Mouse (Mus musculus): ENCODE data around the gene Lmcd1. TPM values are rescaled to one million over a fixed set of nuclear protein-coding genes. Genes with fewer than 3 reads are reported as not detected.
"Not testable (repeated sequence)": the region's sequence is repeated elsewhere in the genome, so short reads cannot be mapped to it uniquely, and the experiment has no call there.

The Lmcd1 gene
- polyA plus RNA-seq (2015; fragmentation: Nextera tagmentation; extraction: Ambion mirVana): 7.0 and 9.1 TPM in 2 replicates

DNA sequence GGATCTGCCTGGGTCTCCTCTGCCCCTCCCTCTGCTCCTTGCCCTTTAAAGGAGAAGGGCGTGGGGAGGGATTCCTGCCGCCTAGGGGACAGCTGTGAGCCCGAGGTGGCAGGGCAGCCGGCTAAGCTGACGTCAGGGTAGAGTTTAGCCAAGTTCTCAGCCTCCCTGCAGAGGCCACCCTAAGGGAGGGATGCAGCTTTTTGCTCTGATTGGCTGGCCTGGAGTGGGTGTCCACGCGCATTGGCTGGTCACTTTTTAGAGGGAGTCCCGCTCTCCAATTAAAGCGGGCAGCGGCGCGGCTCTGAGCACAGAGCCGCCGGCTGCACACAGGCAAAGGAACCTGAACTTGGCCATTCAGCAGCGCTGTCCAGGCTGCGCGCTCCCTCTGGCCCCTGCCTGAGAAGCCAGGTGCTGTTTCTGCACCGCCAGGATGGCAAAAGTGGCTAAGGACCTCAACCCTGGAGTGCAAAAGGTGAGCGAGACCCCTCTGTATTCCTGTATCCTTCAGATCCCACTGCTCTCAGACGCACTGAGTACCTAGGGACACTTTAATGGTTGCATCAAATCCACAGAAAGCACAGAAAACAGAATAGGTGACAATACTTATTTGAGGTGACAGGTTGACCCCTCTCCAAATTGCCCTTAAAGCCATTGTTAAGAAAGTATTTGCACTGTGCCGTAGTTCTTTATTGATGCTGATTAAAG, at the start of gene Lmcd1:
Lmcd1 (plus strand) TSS at position 258 of the 705 bp plus-strand sequence.
- peak within 1 kb of the TSS; percentile 81 for H3K4me2 ChIP-seq (ENCODE audit: low read length)
- no peaks in the 10 kb centered on the region for H3K36me3 ChIP-seq (ENCODE audit: control insufficient read depth, insufficient read depth, low read length)
- peak within 1 kb of the TSS; percentile 65 for H3K27ac ChIP-seq (ENCODE audit: low read length)
- H3K4me3 ChIP-seq (ENCODE audit: low read depth, low read length): peak within 1 kb of the TSS; percentile 38
- no peaks in the 10 kb centered on the region for H3K9me3 ChIP-seq (replicated peaks; ENCODE audit: control insufficient read depth, low read length, poor library complexity, severe bottlenecking)
- H3K9ac ChIP-seq (ENCODE audit: low read depth, low read length): peak within 1 kb of the TSS; percentile 40; the same call in 1 of the 2 replicates
- WGBS: 3% methylated on average over 21 of the region's 21 CpGs
- ATAC-seq: peak; percentile 95
- H3K4me1 ChIP-seq (ENCODE audit: control insufficient read depth, insufficient read depth, low read length): peaks cover 11% of the 10 kb centered on the region; the same call in 1 of the 2 replicates
- no peaks in the 10 kb centered on the region for H3K27me3 ChIP-seq (ENCODE audit: control insufficient read depth, insufficient read depth, low read depth, low read length)

DNA sequence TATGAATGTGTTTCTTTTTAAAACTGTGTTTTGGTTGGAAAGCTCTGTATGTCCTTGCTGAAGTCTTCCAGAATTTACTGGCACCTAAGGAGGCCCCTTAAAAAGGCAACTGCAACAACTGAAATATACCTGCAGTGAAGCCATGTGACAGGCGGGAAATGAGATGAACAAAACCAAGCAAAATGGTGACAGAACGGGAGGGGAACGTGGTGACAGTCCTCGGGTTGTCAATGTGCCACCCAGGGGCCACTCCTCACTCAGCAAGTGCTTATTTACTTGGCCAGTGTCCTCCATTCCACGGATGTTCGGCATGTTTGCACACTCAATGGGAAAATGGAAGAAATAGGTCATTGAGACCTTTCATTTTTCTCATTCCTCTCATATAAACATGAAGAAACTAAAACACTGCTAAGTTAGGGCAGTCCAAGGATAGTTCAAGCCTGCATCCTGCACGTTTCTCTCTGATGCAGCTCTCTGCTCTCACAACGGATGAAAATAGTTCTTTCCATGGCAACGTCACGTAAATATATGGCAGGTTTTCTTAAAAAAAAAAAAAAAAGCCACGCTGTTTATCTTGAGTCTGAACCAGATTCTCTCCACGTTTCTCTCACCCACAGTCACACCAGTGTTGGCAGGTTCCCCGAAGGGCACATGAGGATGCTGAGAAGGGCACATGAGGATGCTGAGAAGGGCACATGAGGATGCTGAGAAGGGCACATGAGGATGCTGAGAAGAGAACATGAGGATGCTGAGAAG, 49.5 kb upstream of the Lmcd1 start:
- no peak for ATAC-seq
- 75% methylated on average over 13 of the region's 13 CpGs for WGBS
- Histone ChIP-seq H3K9me3 (replicated peaks; ENCODE audit: control insufficient read depth, low read length, poor library complexity, severe bottlenecking) (no peaks in the 10 kb centered on the region), H3K27ac (ENCODE audit: low read length) (no peak overlapping the region), H3K4me3 (ENCODE audit: low read depth, low read length) (no peak overlapping the region), H3K27me3 (ENCODE audit: control insufficient read depth, insufficient read depth, low read depth, low read length) (no peaks in the 10 kb centered on the region), H3K4me1 (ENCODE audit: control insufficient read depth, insufficient read depth, low read length) (no peaks in the 10 kb centered on the region), H3K4me2 (ENCODE audit: low read length) (no peak overlapping the region), H3K36me3 (ENCODE audit: control insufficient read depth, insufficient read depth, low read length) (no peaks in the 10 kb centered on the region), H3K9ac (ENCODE audit: low read depth, low read length) (no peak overlapping the region)

GRCm38 (mm10) chr6:112236775-112237174, 36.8 kb upstream of the Lmcd1 start:
- Histone ChIP-seq H3K27ac (ENCODE audit: low read length) (no peak overlapping the region), H3K9me3 (replicated peaks; ENCODE audit: control insufficient read depth, low read length, poor library complexity, severe bottlenecking) (no peaks in the 10 kb centered on the region), H3K9ac (ENCODE audit: low read depth, low read length) (no peak overlapping the region), H3K4me2 (ENCODE audit: low read length) (no peak overlapping the region), H3K4me3 (ENCODE audit: low read depth, low read length) (no peak overlapping the region), H3K4me1 (ENCODE audit: control insufficient read depth, insufficient read depth, low read length) (no peaks in the 10 kb centered on the region), H3K27me3 (ENCODE audit: control insufficient read depth, insufficient read depth, low read depth, low read length) (no peaks in the 10 kb centered on the region), H3K36me3 (ENCODE audit: control insufficient read depth, insufficient read depth, low read length) (no peaks in the 10 kb centered on the region)
- WGBS: 97% methylated on average over 1 of the region's 1 CpGs
- no peak for ATAC-seq

DNA sequence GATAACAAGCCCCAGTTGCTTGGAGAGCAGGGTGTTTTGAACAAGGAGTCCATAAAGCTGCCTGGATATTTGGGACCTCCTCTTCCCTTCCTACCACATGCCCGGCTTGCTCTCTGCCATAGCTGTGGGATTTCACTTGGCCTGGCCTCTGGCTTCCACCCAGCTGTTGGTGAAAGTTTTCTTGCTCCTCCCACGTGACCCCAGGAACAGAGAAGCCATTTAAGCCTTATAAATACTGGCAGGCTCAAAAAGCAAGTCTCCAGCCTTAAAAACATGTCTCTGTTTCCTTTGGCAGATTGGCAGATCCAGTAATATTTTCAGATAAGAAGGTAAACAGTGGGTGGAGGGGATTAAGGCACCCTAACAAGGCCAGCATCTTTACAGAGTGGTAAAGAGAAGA, 31.3 kb upstream of the Lmcd1 start:
- WGBS: 74% methylated on average over 2 of the region's 2 CpGs
- H3K9ac ChIP-seq (ENCODE audit: low read depth, low read length): no peak overlapping the region
- no peak overlapping the region for H3K4me3 ChIP-seq (ENCODE audit: low read depth, low read length)
- no peaks in the 10 kb centered on the region for H3K9me3 ChIP-seq (replicated peaks; ENCODE audit: control insufficient read depth, low read length, poor library complexity, severe bottlenecking)
- no peak for ATAC-seq
- H3K36me3 ChIP-seq (ENCODE audit: control insufficient read depth, insufficient read depth, low read length): no peaks in the 10 kb centered on the region
- no peak overlapping the region for H3K27ac ChIP-seq (ENCODE audit: low read length)
- H3K4me2 ChIP-seq (ENCODE audit: low read length): no peak overlapping the region
- no peaks in the 10 kb centered on the region for H3K27me3 ChIP-seq (ENCODE audit: control insufficient read depth, insufficient read depth, low read depth, low read length)
- H3K4me1 ChIP-seq (ENCODE audit: control insufficient read depth, insufficient read depth, low read length): no peaks in the 10 kb centered on the region

GRCm38 (mm10) chr6:112245639-112246038, 27.9 kb upstream of the Lmcd1 start:
- Histone ChIP-seq H3K27me3 (ENCODE audit: control insufficient read depth, insufficient read depth, low read depth, low read length) (no peaks in the 10 kb centered on the region), H3K4me2 (ENCODE audit: low read length) (no peak overlapping the region), H3K4me3 (ENCODE audit: low read depth, low read length) (no peak overlapping the region), H3K9me3 (replicated peaks; ENCODE audit: control insufficient read depth, low read length, poor library complexity, severe bottlenecking) (no peaks in the 10 kb centered on the region), H3K9ac (ENCODE audit: low read depth, low read length) (no peak overlapping the region), H3K27ac (ENCODE audit: low read length) (no peak overlapping the region), H3K36me3 (ENCODE audit: control insufficient read depth, insufficient read depth, low read length) (no peaks in the 10 kb centered on the region), H3K4me1 (ENCODE audit: control insufficient read depth, insufficient read depth, low read length) (no peaks in the 10 kb centered on the region)
- ATAC-seq: 0 out of 2 replicates have a peak, but pooled peaks have one; percentile 28
- WGBS: 68% methylated on average over 4 of the region's 4 CpGs

DNA sequence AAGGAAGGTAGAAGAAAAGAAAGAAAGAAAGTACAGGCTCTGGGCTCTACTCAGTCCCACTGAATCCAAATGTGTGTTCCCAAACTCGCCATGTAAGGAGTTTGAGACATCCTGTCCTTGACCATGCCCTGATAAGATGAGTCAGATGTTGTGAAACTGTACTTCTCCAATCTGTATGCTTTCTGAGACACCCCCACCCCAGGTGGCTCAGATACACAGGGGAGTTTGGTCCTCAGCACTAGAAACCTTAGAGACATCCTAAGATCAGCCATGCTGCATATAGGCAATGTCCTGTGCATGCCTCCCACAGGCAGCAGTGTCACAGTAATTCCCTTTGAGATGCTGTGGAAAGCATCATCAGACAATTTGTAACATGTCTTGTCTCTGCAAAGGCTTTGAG, 26.9 kb upstream of the Lmcd1 start:
- H3K4me1 ChIP-seq (ENCODE audit: control insufficient read depth, insufficient read depth, low read length): no peaks in the 10 kb centered on the region
- WGBS: 82% methylated on average over 1 of the region's 1 CpGs
- H3K9me3 ChIP-seq (replicated peaks; ENCODE audit: control insufficient read depth, low read length, poor library complexity, severe bottlenecking): no peaks in the 10 kb centered on the region
- ATAC-seq: no peak
- H3K36me3 ChIP-seq (ENCODE audit: control insufficient read depth, insufficient read depth, low read length): no peaks in the 10 kb centered on the region
- H3K27me3 ChIP-seq (ENCODE audit: control insufficient read depth, insufficient read depth, low read depth, low read length): no peaks in the 10 kb centered on the region
- no peak overlapping the region for H3K27ac ChIP-seq (ENCODE audit: low read length)
- no peak overlapping the region for H3K4me3 ChIP-seq (ENCODE audit: low read depth, low read length)
- no peak overlapping the region for H3K9ac ChIP-seq (ENCODE audit: low read depth, low read length)
- H3K4me2 ChIP-seq (ENCODE audit: low read length): no peak overlapping the region

DNA sequence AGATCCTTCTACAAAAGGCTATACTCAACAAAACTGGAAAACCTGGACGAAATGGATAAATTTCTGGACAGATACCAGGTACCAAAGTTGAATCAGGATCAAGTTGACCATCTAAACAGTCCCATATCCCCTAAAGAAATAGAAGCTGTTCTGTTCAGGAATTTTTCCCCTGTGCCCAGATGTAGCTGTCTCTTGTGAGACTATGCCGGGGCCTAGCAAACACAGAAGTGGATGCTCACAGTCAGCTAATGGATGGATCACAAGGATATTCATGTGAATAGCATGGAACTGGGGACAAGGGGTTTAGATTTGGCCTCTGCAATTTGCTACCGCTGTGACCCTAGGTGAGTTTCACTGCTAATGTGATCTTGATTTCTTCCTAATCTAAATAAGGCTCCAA, 19.6 kb upstream of the Lmcd1 start:
- H3K9ac ChIP-seq (ENCODE audit: low read depth, low read length); ATAC-seq; H3K4me3 ChIP-seq (ENCODE audit: low read depth, low read length); H3K36me3 ChIP-seq (ENCODE audit: control insufficient read depth, insufficient read depth, low read length); H3K27me3 ChIP-seq (ENCODE audit: control insufficient read depth, insufficient read depth, low read depth, low read length); H3K27ac ChIP-seq (ENCODE audit: low read length); H3K9me3 ChIP-seq (replicated peaks; ENCODE audit: control insufficient read depth, low read length, poor library complexity, severe bottlenecking); H3K4me2 ChIP-seq (ENCODE audit: low read length); H3K4me1 ChIP-seq (ENCODE audit: control insufficient read depth, insufficient read depth, low read length): not testable (repeated sequence)
- WGBS: 91% methylated on average over 2 of the region's 3 CpGs

- Histone ChIP-seq H3K9me3 (replicated peaks; ENCODE audit: control insufficient read depth, low read length, poor library complexity, severe bottlenecking) (no peaks in the 10 kb centered on the region), H3K4me1 (ENCODE audit: control insufficient read depth, insufficient read depth, low read length) (no peaks in the 10 kb centered on the region), H3K36me3 (ENCODE audit: control insufficient read depth, insufficient read depth, low read length) (no peaks in the 10 kb centered on the region), H3K9ac (ENCODE audit: low read depth, low read length) (no peak overlapping the region), H3K4me3 (ENCODE audit: low read depth, low read length) (no peak overlapping the region), H3K27me3 (ENCODE audit: control insufficient read depth, insufficient read depth, low read depth, low read length) (no peaks in the 10 kb centered on the region), H3K27ac (ENCODE audit: low read length) (no peak overlapping the region), H3K4me2 (ENCODE audit: low read length) (no peak overlapping the region)
- ATAC-seq: no peak
- 83% methylated on average over 2 of the region's 2 CpGs for whole genome bisulfite sequencing
Measured at GRCm38 (mm10) chr6:112254967-112255366, 18.6 kb upstream of the Lmcd1 start.
